Mouse (Mus musculus) lung, embryonic 14.5 days (tissue): ENCODE data around the gene Mbtps1. TPM values are rescaled to one million over a fixed set of nuclear protein-coding genes. Genes with fewer than 3 reads are reported as not detected.
A peak's percentile ranks its signal among the peaks of the same experiment; 100 is the strongest.

Source experiments
- ATAC-seq: fragments of 200-750 bp; cut with Nextera tagmentation; 2 replicates; pipeline ENCODE4 v1.8.0; 2017; ENCODE audit warnings: mild to moderate bottlenecking, moderate TSS enrichment, moderate library complexity; ENCODE audit not compliant: insufficient read depth
- DNase-seq: peaks from one replicate; pipeline ENCODE4 v3.0.0-alpha.2; 2015
- H3K27ac ChIP-seq: fragments of 300-500 bp; sonication (generic); 2 replicates; pipeline ENCODE4 v1.5.1; 2014; ENCODE audit warnings: low read depth, mild to moderate bottlenecking, moderate library complexity
- H3K27me3 ChIP-seq: fragments of 300-500 bp; sonication (generic); 2 replicates; pipeline ENCODE4 v1.6.1; 2014; ENCODE audit warnings: low read length, control low read depth; ENCODE audit not compliant: insufficient read depth
- H3K36me3 ChIP-seq: fragments of 300-500 bp; sonication (generic); 2 replicates; pipeline ENCODE4 v1.6.1; 2014; ENCODE audit warnings: control low read depth; ENCODE audit not compliant: insufficient read depth
- H3K4me1 ChIP-seq: fragments of 300-500 bp; sonication (generic); 2 replicates; pipeline ENCODE4 v1.6.1; 2014; ENCODE audit warnings: antibody characterized with exemption, control low read depth; ENCODE audit not compliant: insufficient read depth
- H3K4me2 ChIP-seq: fragments of 300-500 bp; sonication (generic); 2 replicates; pipeline ENCODE4 v1.6.1; 2014; ENCODE audit warnings: mild to moderate bottlenecking
- H3K4me3 ChIP-seq: fragments of 300-500 bp; sonication (generic); 2 replicates; pipeline ENCODE4 v1.5.1; 2014; ENCODE audit warnings: low read depth, low read length
- H3K9ac ChIP-seq: fragments of 300-500 bp; sonication (generic); 2 replicates; pipeline ENCODE4 v1.6.1; 2014
- H3K9me3 ChIP-seq: fragments of 300-500 bp; sonication (generic); 2 replicates; pipeline ENCODE4 v1.6.1; 2016; ENCODE audit warnings: low read depth, low read length, control low read depth
- CTCF ChIP-seq: IDR thresholded peaks from 2 replicates; pipeline ENCODE4 v1.5.1; 2016; ENCODE audit warnings: antibody characterized with exemption, low read depth
- WGBS: fragments of 180-500 bp; shearing (Covaris S2); extraction: QIAGEN DNeasy Blood & Tissue Kit; methylation state at CpG from one replicate; pipeline ENCODE4 v1.1.7; 2014; 5-methylcytosine and 5-hydroxymethylcytosine counted together
- polyA plus RNA-seq: library from polyadenylated mRNA; unstranded; fragments of >200 nt; fragmentation: Nextera tagmentation; extraction: Ambion mirVana; gene quantifications from 2 replicates; pipeline ENCODE4 v1.2.1, GENCODE M21; 2014

Mbtps1 gene
- polyA plus RNA-seq, 1 experiment from 2014 or later: 128 TPM

GRCm38 (mm10) chr8:119545180-119545579, 13.4 kb downstream of the Mbtps1 start:
- H3K27ac ChIP-seq: no peak overlapping the region
- DNase-seq (no peak), ATAC-seq (no peak)
- H3K9me3 ChIP-seq: no peaks in the 10 kb centered on the region
- H3K4me2 ChIP-seq: no peak overlapping the region
- no peak for TF ChIP-seq CTCF
- H3K4me3 ChIP-seq: no peak overlapping the region
- no peak overlapping the region for H3K9ac ChIP-seq
- WGBS: 82% methylated on average over 6 of the region's 6 CpGs
- peaks cover 70% of the 10 kb centered on the region for H3K36me3 ChIP-seq
- H3K27me3 ChIP-seq: no peaks in the 10 kb centered on the region
- no peaks in the 10 kb centered on the region for H3K4me1 ChIP-seq

GRCm38 (mm10) chr8:119544606-119545005, 13.9 kb downstream of the Mbtps1 start:
- H3K9ac ChIP-seq: no peak overlapping the region
- 86% methylated on average over 3 of the region's 3 CpGs for WGBS
- no peak for TF ChIP-seq CTCF
- no peaks in the 10 kb centered on the region for H3K27me3 ChIP-seq
- DNase-seq (no peak), ATAC-seq (no peak)
- no peak overlapping the region for H3K27ac ChIP-seq
- H3K4me3 ChIP-seq: no peak overlapping the region
- H3K9me3 ChIP-seq: no peaks in the 10 kb centered on the region
- H3K4me1 ChIP-seq: no peaks in the 10 kb centered on the region
- peaks cover 76% of the 10 kb centered on the region for H3K36me3 ChIP-seq
- no peak overlapping the region for H3K4me2 ChIP-seq

GRCm38 (mm10) chr8:119531973-119532372, 26.6 kb downstream of the Mbtps1 start:
- 81% methylated on average over 9 of the region's 9 CpGs for WGBS
- no peak overlapping the region for H3K4me3 ChIP-seq
- no peak for ATAC-seq

GRCm38 (mm10) chr8:119531397-119531796, 27.1 kb downstream of the Mbtps1 start:
- TF ChIP-seq CTCF: no peak
- H3K4me3 ChIP-seq: no peak overlapping the region
- H3K4me2 ChIP-seq: no peak overlapping the region
- 87% methylated on average over 3 of the region's 3 CpGs for WGBS
- no peaks in the 10 kb centered on the region for H3K9me3 ChIP-seq
- no peak for DNase-seq
- peaks cover 95% of the 10 kb centered on the region for H3K36me3 ChIP-seq
- no peaks in the 10 kb centered on the region for H3K4me1 ChIP-seq
- ATAC-seq: no peak
- H3K27ac ChIP-seq: no peak overlapping the region
- no peaks in the 10 kb centered on the region for H3K27me3 ChIP-seq
- H3K9ac ChIP-seq: no peak overlapping the region

More at GRCm38 (mm10) chr8:119531973-119532372, 26.6 kb downstream of the Mbtps1 start:
- no peak for DNase-seq
- Histone ChIP-seq H3K27ac (no peak overlapping the region), H3K9me3 (no peaks in the 10 kb centered on the region), H3K36me3 (peaks cover 99% of the 10 kb centered on the region), H3K4me2 (no peak overlapping the region), H3K4me1 (no peaks in the 10 kb centered on the region), H3K9ac (no peak overlapping the region), H3K27me3 (no peaks in the 10 kb centered on the region)
- TF ChIP-seq CTCF: no peak

GRCm38 (mm10) chr8:119530937-119531336, 27.6 kb downstream of the Mbtps1 start:
- Histone ChIP-seq H3K36me3 (peaks cover 92% of the 10 kb centered on the region), H3K4me1 (no peaks in the 10 kb centered on the region), H3K27ac (no peak overlapping the region), H3K9ac (no peak overlapping the region), H3K4me2 (no peak overlapping the region), H3K4me3 (no peak overlapping the region), H3K9me3 (no peaks in the 10 kb centered on the region), H3K27me3 (no peaks in the 10 kb centered on the region)
- ATAC-seq (no peak), DNase-seq (no peak)
- no peak for TF ChIP-seq CTCF
- WGBS: 80% methylated on average over 6 of the region's 6 CpGs

GRCm38 (mm10) chr8:119528762-119529161, 29.8 kb downstream of the Mbtps1 start:
- Histone ChIP-seq H3K4me3 (no peak overlapping the region), H3K9me3 (no peaks in the 10 kb centered on the region), H3K27ac (no peak overlapping the region), H3K27me3 (no peaks in the 10 kb centered on the region), H3K36me3 (peaks cover 91% of the 10 kb centered on the region), H3K4me1 (no peaks in the 10 kb centered on the region), H3K4me2 (no peak overlapping the region), H3K9ac (no peak overlapping the region)
- no peak for ATAC-seq
- no peak for TF ChIP-seq CTCF
- 90% methylated on average over 7 of the region's 7 CpGs for WGBS
- no peak for DNase-seq

GRCm38 (mm10) chr8:119520102-119520501, 38.4 kb downstream of the Mbtps1 start:
- Histone ChIP-seq H3K27ac (no peak overlapping the region), H3K27me3 (no peaks in the 10 kb centered on the region), H3K36me3 (peaks cover 96% of the 10 kb centered on the region), H3K4me1 (no peaks in the 10 kb centered on the region), H3K4me2 (no peak overlapping the region), H3K4me3 (no peak overlapping the region), H3K9me3 (no peaks in the 10 kb centered on the region), H3K9ac (no peak overlapping the region)
- peak; percentile 33 for TF ChIP-seq CTCF
- WGBS: 72% methylated on average over 7 of the region's 7 CpGs
- no peak for ATAC-seq
- DNase-seq: no peak

- no peak overlapping the region for H3K27ac ChIP-seq
- no peak overlapping the region for H3K4me2 ChIP-seq
- no peak overlapping the region for H3K9ac ChIP-seq
- H3K4me1 ChIP-seq: no peaks in the 10 kb centered on the region
- H3K9me3 ChIP-seq: no peaks in the 10 kb centered on the region
- no peak for ATAC-seq
- no peak for DNase-seq
- no peak for TF ChIP-seq CTCF
- 58% methylated on average over 5 of the region's 5 CpGs for WGBS
- H3K27me3 ChIP-seq: no peaks in the 10 kb centered on the region
- H3K36me3 ChIP-seq: peaks cover 99% of the 10 kb centered on the region
- no peak overlapping the region for H3K4me3 ChIP-seq
These were observed 41.9 kb downstream of the Mbtps1 start for GRCm38 (mm10) chr8:119516674-119517073.
